Comparison of ENCODE assay signal across 25 mouse cellular contexts in the genomic region with DNA sequence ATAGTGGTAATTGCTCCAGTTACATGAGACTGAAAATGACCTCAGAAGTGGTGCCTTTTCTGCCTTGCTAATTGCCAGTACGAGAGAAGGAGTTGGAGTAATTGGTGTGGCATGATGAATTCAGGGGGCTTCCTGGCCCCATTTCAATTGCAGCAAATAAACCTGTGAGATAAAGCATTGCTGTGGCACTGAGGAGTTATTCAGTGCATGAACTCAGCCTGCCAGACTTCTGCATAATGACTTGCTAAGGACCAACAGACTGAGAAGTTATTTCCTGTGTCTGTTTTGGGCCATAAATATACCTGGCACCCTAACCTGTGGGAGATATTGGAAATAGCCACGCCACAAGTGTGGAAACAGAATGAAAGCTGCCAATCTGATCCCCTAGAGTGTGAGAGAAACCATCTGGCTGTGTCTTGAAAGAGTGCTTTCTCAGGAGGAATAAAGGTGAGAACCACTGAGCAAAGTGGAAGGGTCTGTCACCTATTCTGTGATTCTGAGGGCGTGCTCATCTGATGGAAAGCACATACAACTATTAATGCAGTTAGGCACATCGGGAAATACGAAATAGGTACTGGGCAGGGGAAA.
A peak's percentile ranks its signal among the peaks of the same experiment; 100 is the strongest.
DNase-seq lines count a peak whose midpoint lies in the region; ATAC-seq lines count a peak whose summit lies in the region.
"Had no signal": no experiment of that assay in that cellular context is flagged by ENCODE, and none has a peak within 500 bp of the region (broad histone marks: within the 10 kb centered on the region; RNA-seq: fewer than 3 reads in every experiment).

No protein-coding gene starts in this region.

- H3K4me3 ChIP-seq in forebrain, embryonic 14.5 days (ENCODE audit: low read depth, low read length): no peak overlapping the region
- no peak overlapping the region for H3K4me3 ChIP-seq in forebrain, embryonic 11.5 days (ENCODE audit: low read depth, low read length)
- no peak overlapping the region for H3K4me3 ChIP-seq in forebrain, embryonic 16.5 days (replicated peaks; ENCODE audit: low read length)
- H3K4me3 ChIP-seq in hindbrain, embryonic 14.5 days (replicated peaks; ENCODE audit: low read length): no peak overlapping the region
- H3K4me3 ChIP-seq: heart, embryonic 12.5 days; heart, embryonic 15.5 days; hindbrain, embryonic 10.5 days; hindbrain, embryonic 13.5 days had no signal

- 54% methylated on average over 5 of the region's 5 CpGs for WGBS in forebrain, embryonic 14.5 days
- WGBS in forebrain, embryonic 11.5 days: 67% methylated on average over 5 of the region's 5 CpGs
- whole genome bisulfite sequencing in forebrain, embryonic 16.5 days: 38% methylated on average over 5 of the region's 5 CpGs
- 80% methylated on average over 5 of the region's 5 CpGs for WGBS in hindbrain, embryonic 14.5 days

- no peaks in the 10 kb centered on the region for H3K27me3 ChIP-seq in forebrain, embryonic 14.5 days (replicated peaks; ENCODE audit: control insufficient read depth, insufficient read depth, low read length)
- no peaks in the 10 kb centered on the region for H3K27me3 ChIP-seq in forebrain, embryonic 11.5 days (ENCODE audit: control insufficient read depth, insufficient read depth, low read length)
- H3K27me3 ChIP-seq in forebrain, embryonic 16.5 days (replicated peaks; ENCODE audit: control insufficient read depth, insufficient read depth, low read length): no peaks in the 10 kb centered on the region
- no peaks in the 10 kb centered on the region for H3K27me3 ChIP-seq in hindbrain, embryonic 14.5 days (ENCODE audit: control insufficient read depth, insufficient read depth, low read length)
- H3K27me3 ChIP-seq: CH12.LX; heart, embryonic 12.5 days; heart, embryonic 15.5 days; hindbrain, embryonic 13.5 days; Patski had no signal

- H3K36me3 ChIP-seq in forebrain, embryonic 14.5 days (ENCODE audit: control insufficient read depth, insufficient read depth, low read length): no peaks in the 10 kb centered on the region
- H3K36me3 ChIP-seq in forebrain, embryonic 11.5 days (ENCODE audit: control insufficient read depth, insufficient read depth, low read length): no peaks in the 10 kb centered on the region
- no peaks in the 10 kb centered on the region for H3K36me3 ChIP-seq in forebrain, embryonic 16.5 days (ENCODE audit: control insufficient read depth, insufficient read depth)
- H3K36me3 ChIP-seq in hindbrain, embryonic 14.5 days (replicated peaks; ENCODE audit: control insufficient read depth, insufficient read depth): no peaks in the 10 kb centered on the region
- H3K36me3 ChIP-seq: G1E; heart, embryonic 12.5 days; heart, embryonic 15.5 days; hindbrain, embryonic 10.5 days; hindbrain, embryonic 13.5 days had no signal

- no peaks in the 10 kb centered on the region for H3K9me3 ChIP-seq in forebrain, embryonic 14.5 days (replicated peaks; ENCODE audit: control insufficient read depth, low read length)
- no peaks in the 10 kb centered on the region for H3K9me3 ChIP-seq in forebrain, embryonic 11.5 days (ENCODE audit: control insufficient read depth, low read length)
- no peaks in the 10 kb centered on the region for H3K9me3 ChIP-seq in forebrain, embryonic 16.5 days (ENCODE audit: control insufficient read depth, low read length)
- H3K9me3 ChIP-seq in hindbrain, embryonic 14.5 days (ENCODE audit: control insufficient read depth, low read length): no peaks in the 10 kb centered on the region
- H3K9me3 ChIP-seq: G1E; heart, embryonic 12.5 days; heart, embryonic 15.5 days; hindbrain, embryonic 10.5 days; hindbrain, embryonic 13.5 days had no signal

- peak; percentile 1 to 4 for DNase-seq in cerebellum, postnatal 10 days
- DNase-seq in cerebellum, adult 11 months: no peak
- DNase-seq in forebrain, embryonic 14.5 days (ENCODE audit: low spot score): peak; percentile 62
- no peak for DNase-seq in forebrain, embryonic 11.5 days (ENCODE audit: low spot score)
- DNase-seq in kidney, postnatal 4 days: no peak
- DNase-seq in hindbrain, embryonic 14.5 days (ENCODE audit: low spot score): no peak
- DNase-seq: adrenal gland, postnatal 10 days; adrenal gland, postnatal 36 days; cerebellum, adult 11-12 months; cerebellum, adult 8-10 months; gastrocnemius, postnatal 25 days; heart, adult 18-20 months; heart, postnatal 10 days; heart, postnatal 36 days had no signal

- no peak overlapping the region for H3K9ac ChIP-seq in forebrain, embryonic 14.5 days (ENCODE audit: low read length)
- no peak overlapping the region for H3K9ac ChIP-seq in forebrain, embryonic 11.5 days (ENCODE audit: low read length)
- H3K9ac ChIP-seq in forebrain, embryonic 16.5 days (replicated peaks; ENCODE audit: low read depth, low read length): no peak overlapping the region
- no peak overlapping the region for H3K9ac ChIP-seq in hindbrain, embryonic 14.5 days
- H3K9ac ChIP-seq: heart, embryonic 12.5 days; heart, embryonic 15.5 days; hindbrain, embryonic 13.5 days had no signal

- H3K27ac ChIP-seq in forebrain, embryonic 14.5 days (ENCODE audit: low read depth, low read length): no peak overlapping the region
- no peak overlapping the region for H3K27ac ChIP-seq in forebrain, embryonic 11.5 days (ENCODE audit: low read depth, low read length)
- H3K27ac ChIP-seq in forebrain, embryonic 16.5 days (ENCODE audit: low read length): no peak overlapping the region
- no peak overlapping the region for H3K27ac ChIP-seq in hindbrain, embryonic 14.5 days
- H3K27ac ChIP-seq: heart, embryonic 15.5 days; hindbrain, embryonic 10.5 days; hindbrain, embryonic 13.5 days; hindbrain, postnatal 0 days had no signal

- no peak overlapping the region for H3K4me2 ChIP-seq in forebrain, embryonic 14.5 days (ENCODE audit: low read length)
- H3K4me2 ChIP-seq in forebrain, embryonic 11.5 days (ENCODE audit: low read depth, low read length, severe bottlenecking): no peak overlapping the region
- no peak overlapping the region for H3K4me2 ChIP-seq in forebrain, embryonic 16.5 days (ENCODE audit: low read length)
- H3K4me2 ChIP-seq in hindbrain, embryonic 14.5 days (replicated peaks): no peak overlapping the region
- H3K4me2 ChIP-seq: heart, embryonic 12.5 days; heart, embryonic 15.5 days; hindbrain, embryonic 13.5 days had no signal

- peak; percentile 81 for ATAC-seq in forebrain, embryonic 14.5 days
- ATAC-seq in forebrain, embryonic 11.5 days (replicated peaks; ENCODE audit: low FRiP score): no peak; the same call in 1 of the 2 replicates
- peak; percentile 72 for ATAC-seq in forebrain, embryonic 16.5 days
- ATAC-seq in hindbrain, embryonic 14.5 days (ENCODE audit: low FRiP score): no peak
- ATAC-seq: hindbrain, postnatal 0 days; inflammation-experienced regulatory T-cells, adult 6 months; intestine, embryonic 16.5 days; Patski had no signal

- H3K4me1 ChIP-seq in forebrain, embryonic 14.5 days (ENCODE audit: control insufficient read depth, insufficient read depth, low read length): no peaks in the 10 kb centered on the region
- H3K4me1 ChIP-seq in forebrain, embryonic 11.5 days (replicated peaks; ENCODE audit: control insufficient read depth, insufficient read depth, low read length): 0 out of 2 replicates have a peak, but pooled peaks cover 1% of the 10 kb centered on the region
- 0 out of 2 replicates have a peak, but pooled peaks cover 3% of the 10 kb centered on the region for H3K4me1 ChIP-seq in forebrain, embryonic 16.5 days (replicated peaks; ENCODE audit: control insufficient read depth, insufficient read depth, low read length)
- H3K4me1 ChIP-seq in hindbrain, embryonic 14.5 days (replicated peaks; ENCODE audit: control insufficient read depth, insufficient read depth, low read length): no peaks in the 10 kb centered on the region
- H3K4me1 ChIP-seq: heart, embryonic 12.5 days; heart, embryonic 15.5 days; hindbrain, embryonic 10.5 days; hindbrain, embryonic 13.5 days had no signal

Comparison
In these comparisons a context has a peak if more than half of its experiments do, and no peak if none do; other contexts are left out.
1. DNase-seq: peak in cerebellum, postnatal 10 days (2 of 2) and forebrain, embryonic 14.5 days (single experiment); none in cerebellum, adult 11 months (single experiment), forebrain, embryonic 11.5 days (single experiment), kidney, postnatal 4 days (0 of 2) and hindbrain, embryonic 14.5 days (single experiment).
2. ATAC-seq: peak in forebrain, embryonic 14.5 days (single experiment) and forebrain, embryonic 16.5 days (single experiment); none in forebrain, embryonic 11.5 days (single experiment) and hindbrain, embryonic 14.5 days (single experiment).